Mouse (Mus musculus) kidney, postnatal 25 days (tissue): ENCODE data around the gene Dnah10.

ENCODE experiments used
- DNase-seq, 2 experiments: peaks; one replicate each; pipeline ENCODE4 v3.0.0; 2021; ENCODE audit warnings: mixed read lengths in 2 of 2

The Dnah10 gene

DNA sequence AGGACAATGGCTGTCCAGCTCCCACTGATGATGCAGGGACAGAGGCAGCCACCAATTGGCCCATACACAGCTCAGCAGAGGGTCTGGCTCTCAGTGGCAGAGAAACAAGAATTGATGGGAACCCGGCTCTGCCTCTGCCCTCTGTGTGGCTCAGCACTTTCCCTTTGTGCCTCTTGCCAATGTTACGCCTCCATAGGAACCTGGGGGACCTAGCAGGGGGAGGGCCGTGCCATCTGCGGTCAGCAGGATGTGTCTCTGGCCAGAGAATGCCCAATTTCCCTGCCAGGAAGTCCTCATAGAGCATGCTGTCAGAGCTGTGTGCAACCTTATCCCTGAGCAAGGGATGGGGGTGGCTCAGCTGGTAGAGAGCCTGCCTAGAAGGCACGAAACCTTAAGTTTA, 89.9 kb downstream of the Dnah10 start:
- DNase-seq: no peak

DNA sequence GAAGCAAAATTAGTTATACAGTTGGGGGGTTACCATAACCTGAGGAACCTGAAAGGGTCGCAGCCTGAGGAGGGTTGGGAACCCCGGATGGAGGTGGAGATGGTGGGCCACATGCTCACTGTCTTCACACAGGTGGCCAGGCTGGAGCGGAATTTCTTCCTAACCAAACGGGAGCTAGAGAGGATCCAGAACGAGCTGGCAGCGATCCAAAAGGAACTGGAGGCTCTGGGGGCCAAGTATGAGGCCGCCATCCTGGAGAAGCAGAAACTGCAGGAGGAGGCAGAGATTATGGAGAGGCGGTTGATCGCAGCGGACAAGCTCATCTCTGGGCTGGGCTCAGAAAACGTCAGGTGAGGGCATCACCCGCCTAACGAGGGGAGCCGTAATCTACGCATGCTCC, 92.2 kb downstream of the Dnah10 start:
- no peak for DNase-seq

DNA sequence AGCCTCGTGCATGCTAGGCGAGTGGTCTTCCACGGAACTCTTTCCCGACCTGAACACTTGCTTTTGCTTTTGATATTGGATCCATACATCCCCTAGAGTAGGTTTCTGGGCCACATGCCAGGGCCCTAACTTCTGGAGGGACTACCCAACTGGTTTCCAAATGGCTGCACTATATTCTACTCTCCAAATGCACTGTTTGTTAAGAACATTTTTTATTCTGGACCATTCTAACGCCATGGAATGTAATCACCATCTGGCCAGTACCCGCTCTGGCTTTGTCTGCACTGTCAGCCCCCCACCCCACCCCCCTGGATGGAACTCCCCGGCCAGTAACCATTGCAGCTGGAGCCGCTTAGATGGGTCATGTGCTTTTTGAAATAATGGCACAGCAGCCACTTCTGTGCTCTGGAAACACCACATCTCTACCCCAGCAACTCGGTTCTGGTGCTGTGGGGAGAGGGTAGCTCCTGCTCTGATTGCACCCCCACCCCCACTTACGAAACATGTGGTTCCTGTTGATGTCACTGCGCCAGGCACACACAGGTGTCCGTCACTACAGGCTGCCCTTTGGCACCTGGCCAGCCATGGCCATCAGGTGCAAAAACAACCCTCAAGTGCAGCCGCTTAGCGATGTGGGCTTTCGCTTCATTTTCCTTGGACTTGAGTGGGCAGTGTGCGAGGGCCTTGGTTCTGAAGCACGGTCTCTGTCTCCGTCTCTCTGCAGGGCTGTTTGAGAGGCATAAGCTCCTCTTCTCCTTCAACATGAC, 97.4 kb downstream of the Dnah10 start:
- no peak for DNase-seq

DNA sequence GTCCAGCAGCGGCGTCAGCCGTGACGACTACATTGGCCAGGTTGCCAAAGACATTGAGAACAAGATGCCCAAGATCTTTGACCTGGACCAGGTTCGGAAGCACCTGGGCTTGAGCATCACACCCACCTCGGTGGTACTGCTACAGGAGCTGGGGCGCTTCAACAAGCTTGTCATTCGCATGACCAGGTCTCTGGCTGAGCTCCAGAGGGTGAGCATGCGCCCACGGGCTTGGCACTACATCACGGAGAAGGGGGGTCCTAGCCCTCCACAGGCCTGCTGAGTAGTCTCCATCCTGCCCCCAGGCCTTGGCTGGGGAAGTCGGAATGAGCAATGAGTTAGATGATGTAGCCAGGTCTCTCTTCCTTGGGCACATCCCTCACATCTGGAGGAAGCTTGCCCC, 105.4 kb downstream of the Dnah10 start:
- no peak for DNase-seq

DNA sequence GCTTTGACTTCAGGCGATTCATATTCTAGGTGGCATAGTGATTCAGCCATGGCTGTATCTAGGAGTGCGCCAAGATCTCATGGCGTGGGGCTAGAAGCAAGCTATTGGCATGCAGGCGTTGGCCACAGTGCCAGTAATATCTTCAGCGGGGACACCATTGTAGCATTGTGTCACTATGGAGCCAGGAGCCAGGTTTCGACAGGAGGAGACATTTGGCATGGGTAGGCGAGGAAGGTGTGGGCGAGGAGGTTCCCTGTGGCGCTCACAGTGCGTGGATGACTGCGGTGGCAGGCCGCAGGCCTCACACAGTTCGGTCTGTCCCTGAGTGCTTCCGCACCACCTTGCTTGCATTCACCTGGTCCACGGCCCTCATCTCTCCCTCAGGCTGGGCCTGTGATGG, 110.3 kb downstream of the Dnah10 start:
- no peak for DNase-seq

DNA sequence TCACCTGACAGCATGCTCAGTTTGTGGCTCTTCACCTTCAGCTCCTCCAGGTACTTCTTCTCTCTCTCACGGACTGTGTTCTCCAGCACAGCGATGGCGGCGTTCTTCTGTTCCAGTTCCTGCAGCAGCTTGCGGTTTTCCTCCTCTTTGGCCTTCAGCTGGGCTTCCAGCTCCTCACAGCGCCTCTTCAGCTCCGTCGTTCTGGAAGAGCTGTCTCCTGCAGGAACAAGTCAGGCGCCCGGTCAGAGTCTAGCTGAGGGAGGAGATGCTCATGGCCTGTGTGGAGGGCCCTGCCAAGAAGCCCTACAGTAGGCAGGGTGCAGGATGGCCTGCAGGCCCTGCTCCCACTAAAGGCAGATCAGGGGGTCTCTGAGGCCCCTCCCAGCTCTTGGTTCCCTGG, 111.2 kb downstream of the Dnah10 start:
- DNase-seq: no peak

DNA sequence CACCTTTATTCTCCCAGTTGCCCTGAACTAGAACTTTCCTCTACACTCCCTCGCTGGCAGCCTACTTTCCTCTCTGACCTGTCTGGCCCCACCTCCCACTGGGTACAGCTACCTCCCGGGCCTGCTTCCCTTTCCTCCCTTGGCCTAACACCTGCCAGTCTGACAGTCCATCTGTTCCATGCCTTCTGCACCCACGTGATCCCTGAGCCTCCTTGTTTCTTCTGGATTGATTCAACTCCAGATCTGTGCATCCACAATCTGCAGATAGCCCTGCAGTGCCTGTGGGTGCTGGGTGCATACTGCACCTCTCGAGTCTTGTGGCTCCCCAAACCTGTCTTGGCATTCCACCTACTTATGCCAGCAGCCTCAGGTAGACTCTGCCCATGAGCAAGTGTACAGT, 111.7 kb downstream of the Dnah10 start:
- DNase-seq: no peak

DNA sequence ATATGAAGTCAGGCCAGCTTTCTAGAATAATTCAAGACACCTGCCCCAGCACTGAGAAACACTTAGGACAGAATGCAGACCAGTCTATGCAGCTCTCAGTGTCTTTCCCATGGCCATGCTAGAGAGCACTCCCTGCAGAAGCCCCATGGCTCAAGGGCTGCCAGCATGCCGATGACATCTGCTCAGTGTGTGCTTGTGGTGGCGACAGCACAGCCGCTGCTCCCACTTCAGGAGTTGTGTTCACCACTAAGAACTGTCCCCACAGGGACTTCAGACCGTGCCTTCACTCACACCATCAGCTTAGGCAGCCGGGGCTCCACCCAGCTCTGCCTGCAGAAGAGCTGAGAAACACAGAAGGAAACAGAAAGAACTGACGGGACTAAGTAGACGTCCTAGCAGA, 115.3 kb downstream of the Dnah10 start:
- DNase-seq: no peak

DNA sequence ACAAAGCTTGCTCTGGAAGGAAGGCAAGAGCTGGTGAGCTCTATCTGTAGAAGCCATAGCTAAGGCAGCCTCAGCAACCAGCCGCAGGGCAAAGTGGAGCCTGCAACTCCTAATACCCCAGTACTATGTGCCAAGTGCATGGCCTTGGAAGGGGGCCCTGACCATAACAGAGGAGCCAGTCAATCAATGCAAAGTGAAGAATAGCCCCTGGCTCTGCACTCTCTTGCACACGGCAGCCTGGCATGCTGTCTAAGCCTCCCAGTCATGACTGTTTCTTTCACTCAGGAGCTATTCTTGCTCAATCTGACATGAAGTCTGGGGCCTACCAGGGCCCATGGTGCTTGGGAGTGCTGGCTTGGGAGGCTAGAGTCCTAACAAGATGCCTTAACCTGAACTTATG, 115.8 kb downstream of the Dnah10 start:
- no peak for DNase-seq

DNA sequence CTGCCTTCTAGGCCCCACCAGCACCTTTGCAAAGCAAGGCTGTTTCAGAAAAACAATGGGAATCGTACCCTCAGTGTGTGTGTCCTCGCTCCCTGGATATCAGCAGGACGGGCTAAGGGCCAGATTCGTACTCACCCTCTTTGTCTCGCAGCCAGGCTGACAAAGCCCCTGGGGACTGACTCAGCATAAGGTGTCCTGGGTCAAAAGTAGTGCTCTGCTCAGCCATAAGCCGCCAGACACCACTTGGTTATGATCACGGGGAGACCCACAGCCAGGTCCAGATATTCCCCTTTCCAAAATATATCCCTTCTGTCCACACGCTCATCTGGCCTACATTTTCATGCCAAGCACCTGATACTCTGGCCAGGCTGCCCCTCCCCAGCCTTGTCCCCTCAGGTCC, 118.5 kb downstream of the Dnah10 start:
- peak in 1 of 2 experiments; percentile 17 for DNase-seq

DNA sequence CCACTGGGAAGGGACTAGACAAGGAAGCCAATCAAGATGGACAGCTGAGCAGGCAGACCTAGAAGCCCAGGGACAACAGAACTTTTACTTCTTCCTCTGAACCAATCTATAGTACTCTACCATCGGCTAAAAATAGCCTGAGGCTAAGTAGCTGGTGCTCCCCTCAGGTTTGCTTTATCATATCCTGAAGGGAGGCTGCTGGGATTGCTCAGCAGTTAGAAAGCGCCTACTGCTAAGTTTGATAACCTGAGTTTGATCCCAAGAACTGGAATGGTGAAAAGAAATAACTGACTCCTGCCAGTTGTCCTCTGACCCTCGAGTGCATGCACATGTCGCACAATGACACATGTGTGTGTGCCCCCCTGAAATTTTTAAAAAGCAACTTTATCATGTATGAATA, 120.0 kb downstream of the Dnah10 start:
- DNase-seq: no peak

DNA sequence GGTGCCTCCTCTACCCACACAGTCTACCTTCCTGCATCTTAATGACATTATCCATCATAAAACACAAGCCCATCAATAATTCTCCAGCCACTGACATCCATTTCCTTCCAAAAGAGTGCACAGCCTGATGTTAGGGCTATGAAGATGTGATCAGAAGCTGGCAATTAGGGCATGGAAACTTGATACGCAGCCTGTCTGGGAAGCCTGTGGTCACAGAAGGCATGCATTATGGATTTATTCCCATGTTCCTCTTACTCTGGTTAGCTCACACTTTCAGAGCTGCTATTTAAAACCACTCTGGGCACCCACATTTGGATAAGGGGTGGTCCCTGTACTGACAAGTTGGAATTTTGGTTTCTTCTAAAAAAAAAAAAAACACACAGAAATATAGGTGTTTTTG, 122.1 kb downstream of the Dnah10 start:
- DNase-seq: no peak

DNA sequence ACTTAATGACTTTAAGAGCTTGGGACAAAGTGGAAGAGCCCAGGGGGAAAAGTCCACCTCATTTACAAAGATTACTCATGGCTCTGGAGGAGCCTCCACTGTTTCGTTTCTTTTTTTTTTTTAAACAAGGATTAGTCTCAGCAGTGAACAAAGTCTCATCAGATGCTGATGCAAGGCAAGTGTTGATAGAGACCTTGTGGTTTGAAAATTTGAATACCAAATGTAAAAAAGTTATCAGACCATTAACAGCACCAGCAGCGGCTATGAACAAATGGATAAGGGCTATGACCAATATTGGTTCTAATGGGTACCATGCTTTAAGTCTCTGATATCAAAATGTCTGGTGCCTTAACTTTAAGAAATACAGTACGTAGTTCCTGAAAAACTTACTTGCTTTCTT, 124.1 kb downstream of the Dnah10 start:
- DNase-seq: no peak

DNA sequence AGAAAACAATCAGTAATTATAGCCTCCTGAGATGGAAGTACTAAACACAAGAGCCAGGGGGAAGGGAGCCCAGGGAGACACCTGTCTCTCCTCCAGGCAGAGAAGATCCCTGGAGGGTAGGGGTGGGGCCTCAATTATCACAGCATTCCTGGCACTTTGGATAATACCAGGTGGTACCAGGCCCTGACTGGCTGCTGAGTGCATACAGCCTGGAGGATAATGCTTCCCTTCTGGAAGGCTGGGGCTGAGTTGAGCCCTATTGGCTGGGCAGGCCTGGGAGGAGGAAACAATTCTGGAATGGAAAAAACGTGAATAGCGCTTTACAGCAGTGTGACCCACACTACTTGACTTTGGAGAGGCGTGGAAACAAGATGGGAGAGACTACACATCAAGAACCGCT, 126.7 kb downstream of the Dnah10 start:
- DNase-seq: no peak

DNA sequence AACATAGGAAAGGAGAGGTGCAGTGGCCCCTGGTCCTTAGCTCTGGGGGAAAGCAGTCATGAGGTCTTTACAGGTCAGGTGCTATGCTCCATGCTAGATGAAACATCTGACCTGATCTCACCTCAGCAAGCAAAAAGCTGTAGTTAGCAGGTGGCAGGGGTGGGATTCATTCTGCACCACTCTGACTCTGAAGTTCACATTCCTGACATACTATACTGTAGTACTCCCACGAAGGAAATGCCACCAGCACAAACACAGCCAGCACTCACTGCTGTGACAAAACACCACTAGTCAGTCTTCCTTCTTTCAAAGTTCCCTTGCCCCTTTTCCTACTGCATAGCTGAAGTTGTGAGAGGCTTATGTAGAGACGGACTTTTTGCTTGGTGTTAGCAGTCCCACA, 127.4 kb downstream of the Dnah10 start:
- no peak for DNase-seq

DNA sequence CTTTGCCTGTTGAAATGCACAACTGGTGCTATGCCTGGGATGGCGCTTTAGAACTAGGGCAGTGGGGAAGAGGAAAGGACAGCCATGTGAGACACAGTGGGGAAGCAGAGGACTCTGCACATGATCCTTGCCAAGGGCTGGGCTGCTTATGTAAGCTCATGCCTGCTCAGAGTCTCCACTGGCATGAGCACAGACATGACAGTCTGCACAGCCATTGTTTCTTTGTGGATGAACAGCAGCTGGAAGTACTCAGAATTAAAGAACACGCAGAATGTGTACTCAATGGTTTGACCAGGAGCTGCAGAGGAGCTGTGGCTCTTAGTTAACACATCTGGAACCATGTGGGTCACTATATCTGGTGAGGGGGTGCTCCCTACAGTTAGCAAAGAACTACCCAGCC, 128.2 kb downstream of the Dnah10 start:
- no peak for DNase-seq

DNA sequence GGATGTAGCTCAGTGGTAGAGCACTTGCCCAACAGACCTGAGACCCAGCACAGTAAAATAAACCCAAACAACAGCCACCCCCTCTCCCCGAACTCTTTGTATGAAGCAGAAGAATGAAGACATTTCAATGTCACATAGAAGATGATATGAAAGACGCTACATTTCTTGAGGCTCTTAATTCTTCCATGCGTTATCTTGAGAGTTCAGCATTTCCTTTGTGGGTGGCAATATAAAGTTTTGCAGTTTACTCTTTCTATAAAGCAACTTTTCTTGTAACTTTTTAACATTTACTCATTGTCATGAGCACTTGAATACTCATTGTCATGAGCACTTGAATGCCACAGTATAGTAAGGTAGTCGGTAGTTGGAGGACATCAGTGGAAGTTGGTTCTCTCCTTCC, 129.3 kb downstream of the Dnah10 start:
- no peak for DNase-seq

DNA sequence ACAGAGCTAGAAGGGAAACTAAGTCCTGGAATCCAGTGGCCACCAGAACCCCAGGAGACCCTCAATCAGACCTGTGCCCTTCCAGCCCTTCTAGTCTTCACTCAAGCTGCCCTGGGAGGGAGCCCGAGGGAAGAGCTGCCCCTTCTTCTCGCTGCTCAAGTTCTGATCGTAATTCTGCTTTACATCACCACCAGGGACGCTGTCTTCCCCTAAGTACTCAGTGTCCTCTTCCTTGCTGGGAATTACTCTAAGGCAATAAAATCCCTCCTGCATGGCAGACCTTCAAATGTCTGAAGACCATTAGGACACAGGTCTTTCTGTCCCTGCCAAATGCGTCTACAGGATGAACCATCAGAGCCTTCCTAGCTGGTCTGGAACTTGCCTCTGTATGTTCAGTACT, 135.1 kb downstream of the Dnah10 start:
- DNase-seq: no peak

DNA sequence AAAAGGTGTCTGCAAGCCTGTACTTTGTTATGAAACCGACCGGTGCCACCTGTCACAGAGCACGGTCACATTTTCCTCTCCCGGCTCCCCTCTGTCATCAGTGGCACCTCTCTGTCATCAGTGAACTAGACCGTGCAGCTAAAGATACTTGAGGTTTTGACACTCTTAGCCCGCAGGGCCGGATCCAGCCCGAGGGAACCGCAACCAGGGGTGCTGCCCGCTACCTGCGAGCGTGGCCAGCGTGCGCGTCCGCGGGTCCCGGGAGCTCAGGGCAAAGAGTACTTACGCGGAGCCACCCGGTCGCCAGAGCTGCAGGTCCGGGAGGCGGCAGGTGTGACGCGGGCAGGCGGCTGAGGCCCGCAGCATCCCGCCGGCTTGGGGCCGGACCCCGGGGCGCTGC, 136.6 kb downstream of the Dnah10 start:
- DNase-seq: peak; percentile 13 to 49

DNA sequence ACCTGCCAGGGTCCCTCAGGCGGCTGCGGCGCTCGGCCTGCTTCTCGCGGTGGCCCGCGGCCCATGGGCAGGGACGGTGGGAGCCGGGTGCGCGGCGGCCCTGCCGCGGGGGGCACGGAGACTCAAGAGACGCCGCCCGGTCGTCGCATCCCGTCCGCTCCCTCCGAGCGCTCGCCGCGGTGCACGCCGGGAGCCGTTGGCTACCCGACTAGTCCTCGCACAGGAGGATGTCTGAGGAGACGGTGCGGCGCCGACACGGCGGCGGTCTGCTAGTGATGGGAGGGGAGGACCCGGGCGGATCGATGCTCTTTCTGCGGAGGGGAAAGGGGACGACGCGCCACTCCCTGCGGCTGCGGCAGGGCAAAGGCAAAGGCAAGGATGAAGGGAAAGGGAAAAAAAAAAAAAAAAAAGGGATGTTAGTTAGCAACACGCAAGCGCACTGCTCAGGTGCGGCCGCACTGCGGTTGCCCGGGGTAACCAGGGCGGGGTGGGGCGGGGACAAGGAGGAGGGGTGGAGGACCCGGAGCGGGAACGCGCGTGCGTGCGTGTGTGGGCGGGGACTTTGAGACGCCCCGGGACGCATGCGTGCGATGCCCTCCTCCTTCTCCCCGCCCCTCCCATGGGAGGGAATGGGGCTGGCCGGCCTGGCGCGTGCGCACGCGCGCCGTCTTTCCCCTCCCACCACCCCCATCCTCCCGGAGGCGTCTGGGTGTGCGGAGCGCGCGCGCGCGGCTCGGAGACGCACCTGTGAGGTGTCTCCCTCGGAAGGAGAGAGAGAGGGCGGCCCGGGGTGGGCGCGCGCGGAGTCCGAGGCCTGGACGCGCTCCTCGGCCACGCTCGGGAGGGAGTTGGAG, 137.4 kb downstream of the Dnah10 start, which contains the start of the genes Ccdc92 and Zfp664:
TSS of gene Ccdc92 (minus strand) at position 412 of the 854 bp plus-strand sequence.
TSS of gene Zfp664 (plus strand) at position 679 of the 854 bp plus-strand sequence.
- peak; percentile 98 for DNase-seq

DNA sequence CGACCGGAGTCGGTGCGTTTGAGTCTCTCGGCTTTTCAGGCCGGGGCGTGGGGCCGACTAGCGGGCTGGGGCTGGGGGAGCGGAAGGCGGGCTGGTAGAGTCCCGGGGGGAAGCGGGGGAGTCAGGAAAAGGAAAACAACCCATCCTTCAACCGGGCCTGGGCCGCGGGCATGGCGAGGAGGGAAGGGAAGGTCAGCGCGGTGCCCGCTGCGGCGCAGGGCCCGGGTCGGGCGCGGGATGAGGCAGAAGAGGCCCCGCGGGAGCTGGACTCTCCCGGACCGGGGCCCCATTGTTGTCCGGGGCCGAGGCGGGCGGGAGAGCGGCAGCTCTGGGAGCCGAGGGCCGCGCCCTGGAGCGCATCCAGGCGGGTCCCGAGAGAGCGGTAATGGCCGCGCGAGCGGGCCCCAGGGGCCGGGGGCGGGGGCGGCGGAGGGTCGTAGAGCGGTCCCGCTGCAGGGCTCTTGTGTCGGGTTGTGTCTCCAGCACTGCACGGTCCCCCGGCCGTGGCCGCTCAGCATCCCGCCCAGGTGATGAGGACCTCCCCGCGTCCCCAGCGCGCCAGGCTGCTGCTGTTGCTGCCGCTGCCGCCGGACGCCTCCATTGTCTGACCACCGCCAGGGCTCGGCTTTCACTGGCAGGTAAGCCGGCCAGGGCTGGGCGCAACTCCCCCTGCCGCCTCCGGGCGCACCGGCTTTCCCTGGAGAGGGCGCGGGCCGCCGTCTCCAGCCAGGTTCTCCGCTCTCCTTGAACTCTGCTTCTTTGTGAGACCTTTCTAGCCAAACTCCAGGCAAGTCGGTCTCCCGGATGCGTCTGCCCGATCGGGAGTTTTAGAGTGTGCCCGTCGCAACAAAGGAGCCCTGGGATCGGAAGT, 138.2 kb downstream of the Dnah10 start:
- peak; percentile 42 to 70 for DNase-seq

DNA sequence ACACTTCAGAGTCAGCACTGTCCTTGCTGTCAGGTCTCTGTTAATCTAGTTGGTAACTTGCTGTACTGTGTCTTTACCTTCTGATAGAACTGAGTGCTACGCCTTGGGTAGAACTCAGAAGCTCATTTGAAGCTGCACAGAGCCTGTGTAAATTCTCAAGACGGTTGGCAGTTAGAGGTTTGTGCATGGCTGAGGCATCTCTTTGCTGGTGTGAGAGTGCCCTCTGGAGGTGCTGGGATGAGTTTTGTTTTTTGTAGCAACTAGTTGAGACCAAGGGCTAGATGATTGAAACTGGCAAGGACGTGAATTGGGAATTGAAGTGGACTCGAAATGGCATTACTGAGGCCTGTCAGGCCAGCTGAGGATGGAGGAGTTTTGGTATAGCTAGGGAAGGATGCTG, 144.1 kb downstream of the Dnah10 start:
- peak; percentile 60 to 75 for DNase-seq

DNA sequence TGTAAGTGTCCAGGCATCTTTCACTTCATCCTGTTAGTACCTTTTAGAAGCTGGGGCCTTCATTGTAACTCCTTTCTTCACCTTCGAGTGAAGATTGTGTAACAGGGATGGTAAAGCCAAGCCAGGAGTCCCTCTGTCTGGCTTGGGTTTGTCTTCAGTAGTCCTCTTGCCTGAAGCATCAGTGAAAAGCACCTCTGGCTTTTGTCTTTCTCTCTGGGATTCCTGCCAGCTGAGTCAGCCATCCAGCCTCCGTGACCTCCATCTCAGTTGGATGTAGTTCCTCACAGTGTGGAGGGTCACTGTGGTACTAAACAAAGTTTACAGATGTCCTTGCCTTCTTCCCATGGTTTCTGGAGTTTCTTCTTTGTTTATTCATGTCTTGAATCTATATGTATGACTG, 147.1 kb downstream of the Dnah10 start:
- DNase-seq: peak; percentile 47 to 50
